Comparison of ENCODE assay signal across 8 mouse cellular contexts in genomic region chr12:55488661-55489447, GRCm38 (mm10). TPM values are rescaled to one million over a fixed set of nuclear protein-coding genes. Genes with fewer than 3 reads are reported as not detected.
DNase-seq lines count a peak whose midpoint lies in the region; ATAC-seq and TF ChIP-seq lines count a peak whose summit lies in the region.

No protein-coding gene starts in this region.

- no peak for TF ChIP-seq CTCF in cortical plate, adult 2 months (IDR thresholded peaks at IDR 0.05; ENCODE audit: extremely low read depth, insufficient read depth, low read length)

- H3K27ac ChIP-seq in heart, embryonic 15.5 days, result peak overlapping the region; percentile 41
- H3K27ac ChIP-seq in heart, embryonic 11.5 days (ENCODE audit: low read depth, low read length), result no peak overlapping the region
- peak overlapping the region; percentile 38 for H3K27ac ChIP-seq in cortical plate, adult 2 months (ENCODE audit: insufficient read depth, low read length)

- peak; percentile 61 to 62 for DNase-seq in B cell, adult 2 months
- DNase-seq in cerebellum, postnatal 10 days, result no peak
- DNase-seq in urinary bladder, adult 18-20 months (ENCODE audit: low spot score in 2 of 2), result no peak
- no peak for DNase-seq in layer of hippocampus, adult 8-10 months (ENCODE audit: low spot score in 2 of 2)

- TF ChIP-seq POLR2A in cortical plate, adult 2 months (IDR thresholded peaks at IDR 0.05; ENCODE audit: extremely low read depth, insufficient read depth, low read length), result no peak

- H3K27me3 ChIP-seq in heart, embryonic 15.5 days, result no peaks in the 10 kb centered on the region
- no peaks in the 10 kb centered on the region for H3K27me3 ChIP-seq in heart, embryonic 11.5 days (ENCODE audit: control insufficient read depth, insufficient read depth, low read length)

- no peak overlapping the region for H3K9ac ChIP-seq in heart, embryonic 15.5 days
- H3K9ac ChIP-seq in heart, embryonic 11.5 days (ENCODE audit: low read depth, low read length), result no peak overlapping the region

- ATAC-seq in heart, embryonic 15.5 days (replicated peaks; ENCODE audit: insufficient number of reproducible peaks, insufficient read depth, low FRiP score, low read depth), result no peak
- no peak for ATAC-seq in heart, embryonic 11.5 days (replicated peaks; ENCODE audit: insufficient number of reproducible peaks, low FRiP score, low TSS enrichment)
- ATAC-seq in monocyte, adult 5-6 weeks (replicated peaks; ENCODE audit: insufficient number of reproducible peaks, low FRiP score, low TSS enrichment, poor library complexity, severe bottlenecking), result peak; percentile 55

- H3K4me3 ChIP-seq in heart, embryonic 15.5 days, result no peak overlapping the region; the same call in 1 of the 2 replicates
- no peak overlapping the region for H3K4me3 ChIP-seq in heart, embryonic 11.5 days (ENCODE audit: low read depth, low read length)
- H3K4me3 ChIP-seq in cortical plate, adult 2 months (ENCODE audit: insufficient read depth, low read length), result 0 out of 2 replicates have a peak overlapping the region, but pooled peaks have one; percentile 6

- H3K36me3 ChIP-seq in heart, embryonic 15.5 days, result peaks cover 37% of the 10 kb centered on the region
- H3K36me3 ChIP-seq in heart, embryonic 11.5 days (ENCODE audit: control insufficient read depth, insufficient read depth, low read length), result peaks cover 17% of the 10 kb centered on the region

- no peaks in the 10 kb centered on the region for H3K9me3 ChIP-seq in heart, embryonic 15.5 days (replicated peaks)
- no peaks in the 10 kb centered on the region for H3K9me3 ChIP-seq in heart, embryonic 11.5 days (replicated peaks; ENCODE audit: control insufficient read depth, low read length)

- peak overlapping the region; percentile 16 for H3K4me2 ChIP-seq in heart, embryonic 15.5 days
- no peak overlapping the region for H3K4me2 ChIP-seq in heart, embryonic 11.5 days

- WGBS in heart, embryonic 15.5 days, result 75% methylated on average over 13 of the region's 13 CpGs
- 81% methylated on average over 13 of the region's 13 CpGs for WGBS in heart, embryonic 11.5 days (ENCODE audit: insufficient replicate concordance)

- peaks cover 37% of the 10 kb centered on the region for H3K4me1 ChIP-seq in heart, embryonic 15.5 days (replicated peaks)
- peaks cover 16% of the 10 kb centered on the region for H3K4me1 ChIP-seq in heart, embryonic 11.5 days (ENCODE audit: control insufficient read depth, insufficient read depth, low read length)
- H3K4me1 ChIP-seq in cortical plate, adult 2 months (ENCODE audit: control insufficient read depth, insufficient read depth, low read length), result no peaks in the 10 kb centered on the region; the same call in 1 of the 2 replicates

RNA-seq across cellular contexts. Expression of gene Nfkbia, which starts 3.6 kb away (rescaled TPM):
- 61.4 and 82.5 TPM in 2 replicates for polyA plus RNA-seq in heart, embryonic 15.5 days (2015; fragmentation: Nextera tagmentation; extraction: Ambion mirVana)
- 42.6 and 52.2 TPM in 2 replicates for polyA plus RNA-seq in heart, embryonic 11.5 days (2014; fragmentation: Nextera tagmentation; extraction: Ambion mirVana)
- polyA plus RNA-seq in cortical plate, adult 2 months (2012; rRNA removed), result 35.4 and 40.2 TPM in 2 replicates
- total RNA-seq in monocyte, adult 5-6 weeks (2017), result 223 to 481 TPM (median 360 TPM) in 3 replicates
- total RNA-seq in layer of hippocampus, adult 8-10 months (2022), result 10 to 100 TPM; 23.8 to 46.1 (median 33.3) TPM

Comparison
In these comparisons a context has a peak if more than half of its experiments do, and no peak if none do; other contexts are left out.
1. DNase-seq: peak in B cell, adult 2 months (2 of 2); none in cerebellum, postnatal 10 days (0 of 2), urinary bladder, adult 18-20 months (0 of 2) and layer of hippocampus, adult 8-10 months (0 of 2).